Mouse (Mus musculus) MEL (cell line): ENCODE measurements at regions not wholly inside any gene's neighbourhood (a gene's known extent, or its start where the extent isn't known, plus 50 kb on each side); places are given as distances from the start of the nearest gene placed in this dataset.

Experiments
- DNase-seq: peaks from one replicate; pipeline ENCODE4 v3.0.0; 2011; ENCODE audit warnings: low read depth, low spot score
- H3K27ac ChIP-seq: 2 replicates; pipeline ENCODE4 v1.5.1; 2012; ENCODE audit warnings: low read depth, mild to moderate bottlenecking, control low read depth, low read length, moderate library complexity; ENCODE audit not compliant: control insufficient read depth
- H3K27me3 ChIP-seq, 2 experiments: fragments of 150-350 bp in 1 of 2; sonication (generic) in 1 of 2; 2 replicates each; pipeline ENCODE4 v1.6.1; 2012; ENCODE audit warnings: low read length in 2 of 2, mild to moderate bottlenecking in 2 of 2, improper control_type of control experiment in 1 of 2, moderate library complexity in 1 of 2; ENCODE audit not compliant: insufficient read depth in 2 of 2, control insufficient read depth in 1 of 2
- H3K36me3 ChIP-seq, 2 experiments: 2 replicates each; pipeline ENCODE4 v1.6.1; 2012 to 2014; ENCODE audit warnings: low read length in 2 of 2, improper control_type of control experiment in 1 of 2, inconsistent platforms in 1 of 2, mild to moderate bottlenecking in 1 of 2; ENCODE audit not compliant: insufficient read depth in 2 of 2, control insufficient read depth in 1 of 2
- H3K4me1 ChIP-seq, 2 experiments: fragments of 150-350 bp in 1 of 2; sonication (generic) in 1 of 2; 2 replicates each; pipeline ENCODE4 v1.6.1; 2012; ENCODE audit warnings: low read length in 2 of 2, improper control_type of control experiment in 1 of 2, mild to moderate bottlenecking in 1 of 2; ENCODE audit not compliant: insufficient read depth in 2 of 2, control insufficient read depth in 1 of 2
- H3K4me3 ChIP-seq, 2 experiments: fragments of 150-350 bp in 1 of 2; sonication (generic) in 1 of 2; 2 replicates each; pipeline ENCODE4 v1.5.1; 2012; ENCODE audit warnings: low read depth in 2 of 2, low read length in 2 of 2, mild to moderate bottlenecking in 2 of 2, moderate library complexity in 2 of 2, control low read depth in 1 of 2, improper control_type of control experiment in 1 of 2; ENCODE audit not compliant: control insufficient read depth in 1 of 2, insufficient read depth in 1 of 2
- H3K79me2 ChIP-seq: 2 replicates; pipeline ENCODE4 v1.6.1; 2012; ENCODE audit warnings: mild to moderate bottlenecking, low read length, moderate library complexity; ENCODE audit not compliant: control insufficient read depth, poor library complexity, insufficient read depth
- H3K9ac ChIP-seq: 2 replicates; pipeline ENCODE4 v1.6.1; 2012; ENCODE audit warnings: low read depth, mild to moderate bottlenecking, control low read depth, low read length, moderate library complexity; ENCODE audit not compliant: control insufficient read depth, poor library complexity, severe bottlenecking
- H3K9me3 ChIP-seq: fragments of 150-350 bp; sonication (generic); replicated peaks from 2 replicates; pipeline ENCODE4 v1.6.1; 2012; ENCODE audit warnings: mild to moderate bottlenecking, low read length, improper control_type of control experiment, moderate library complexity; ENCODE audit not compliant: insufficient read depth
- BHLHE40 ChIP-seq: IDR thresholded peaks from 2 replicates; pipeline ENCODE4 v1.6.1; 2012; ENCODE audit warnings: low read depth, mild to moderate bottlenecking, inconsistent platforms, low read length, improper control_type of control experiment, borderline replicate concordance
- CHD1 ChIP-seq: IDR thresholded peaks from 2 replicates; pipeline ENCODE4 v1.6.1; 2012; ENCODE audit warnings: low read depth, mild to moderate bottlenecking, inconsistent platforms, low read length, improper control_type of control experiment
- CHD2 ChIP-seq: IDR thresholded peaks from 2 replicates; pipeline ENCODE4 v1.6.1; 2011; ENCODE audit warnings: low read length, improper control_type of control experiment
- CTCF ChIP-seq, 3 experiments: IDR thresholded peaks in 2 of 3; conservative IDR thresholded peaks in 1 of 3; 2 replicates each; pipeline ENCODE4 v1.5.1; 2011 to 2012; ENCODE audit warnings: low read length in 3 of 3, low read depth in 2 of 3, mild to moderate bottlenecking in 2 of 3, improper control_type of control experiment in 1 of 3, inconsistent platforms in 1 of 3, mixed read lengths in 1 of 3, moderate library complexity in 1 of 3; ENCODE audit not compliant: control insufficient read depth in 1 of 3, insufficient read depth in 1 of 3, poor library complexity in 1 of 3, severe bottlenecking in 1 of 3
- E2F4 ChIP-seq: IDR thresholded peaks from 2 replicates; pipeline ENCODE4 v1.6.1; 2011; ENCODE audit warnings: low read depth, low read length, improper control_type of control experiment, borderline replicate concordance
- ELF1 ChIP-seq: IDR thresholded peaks from 2 replicates; pipeline ENCODE4 v1.6.1; 2014; ENCODE audit warnings: low read depth, mild to moderate bottlenecking, inconsistent platforms, low read length, improper control_type of control experiment, moderate library complexity
- ETS1 ChIP-seq: IDR thresholded peaks from 2 replicates; pipeline ENCODE4 v1.6.1; 2012; ENCODE audit warnings: low read depth, mild to moderate bottlenecking, inconsistent platforms, low read length, improper control_type of control experiment, moderate library complexity
- GABPA ChIP-seq: IDR thresholded peaks from 2 replicates; pipeline ENCODE4 v1.6.1; 2012; ENCODE audit warnings: low read depth, mild to moderate bottlenecking, inconsistent platforms, low read length, improper control_type of control experiment, moderate library complexity
- JUND ChIP-seq: IDR thresholded peaks from 2 replicates; pipeline ENCODE4 v1.6.1; 2011; ENCODE audit warnings: low read depth, mild to moderate bottlenecking, improper control_type of control experiment, low read length
- MAFK ChIP-seq: IDR thresholded peaks from 2 replicates; pipeline ENCODE4 v1.6.1; 2011; ENCODE audit warnings: low read depth, mild to moderate bottlenecking, low read length, improper control_type of control experiment, borderline replicate concordance
- MAX ChIP-seq: IDR thresholded peaks from 2 replicates; pipeline ENCODE4 v1.6.1; 2011; ENCODE audit warnings: low read length, improper control_type of control experiment
- MAZ ChIP-seq: IDR thresholded peaks from 2 replicates; pipeline ENCODE4 v1.6.1; 2012; ENCODE audit warnings: low read depth, mild to moderate bottlenecking, inconsistent platforms, low read length, improper control_type of control experiment
- MXI1 ChIP-seq: IDR thresholded peaks from 2 replicates; pipeline ENCODE4 v1.6.1; 2011; ENCODE audit warnings: mild to moderate bottlenecking, low read depth, low read length, improper control_type of control experiment
- MYB ChIP-seq: IDR thresholded peaks from 2 replicates; pipeline ENCODE4 v1.6.1; 2011; ENCODE audit warnings: mild to moderate bottlenecking, low read depth, low read length, improper control_type of control experiment
- MYC ChIP-seq: IDR thresholded peaks from 2 replicates; pipeline ENCODE4 v1.6.1; 2011; ENCODE audit warnings: low read depth, mild to moderate bottlenecking, low read length, improper control_type of control experiment, moderate library complexity
- NELFE ChIP-seq: IDR thresholded peaks from 2 replicates; pipeline ENCODE4 v1.6.1; 2011; ENCODE audit warnings: low read depth, low read length, improper control_type of control experiment
- NRF1 ChIP-seq: IDR thresholded peaks from 2 replicates; pipeline ENCODE4 v1.6.1; 2014; ENCODE audit warnings: low read depth, mild to moderate bottlenecking, inconsistent platforms, low read length, improper control_type of control experiment, moderate library complexity; ENCODE audit not compliant: poor library complexity, insufficient read depth, severe bottlenecking
- POLR2A ChIP-seq, 2 experiments: IDR thresholded peaks; 2 replicates each; pipeline ENCODE4 v1.6.1; 2011 to 2012; ENCODE audit warnings: low read length in 2 of 2, mild to moderate bottlenecking in 2 of 2, control low read depth in 1 of 2, improper control_type of control experiment in 1 of 2, low read depth in 1 of 2, moderate library complexity in 1 of 2; ENCODE audit not compliant: control insufficient read depth in 1 of 2, insufficient read depth in 1 of 2, poor library complexity in 1 of 2
- POLR2AphosphoS2 ChIP-seq: IDR thresholded peaks from 2 replicates; pipeline ENCODE4 v1.6.1; 2011; ENCODE audit warnings: low read length, improper control_type of control experiment
- POLR2AphosphoS5 ChIP-seq: IDR thresholded peaks from 2 replicates; pipeline ENCODE4 v1.6.1; 2012; ENCODE audit warnings: low read depth, borderline replicate concordance, mild to moderate bottlenecking, inconsistent platforms, low read length, moderate library complexity, mixed read lengths
- RAD21 ChIP-seq: IDR thresholded peaks from 2 replicates; pipeline ENCODE4 v1.6.1; 2011; ENCODE audit warnings: mild to moderate bottlenecking, low read depth, low read length, improper control_type of control experiment
- RCOR1 ChIP-seq: IDR thresholded peaks from 2 replicates; pipeline ENCODE4 v1.6.1; 2012; ENCODE audit warnings: low read depth, mild to moderate bottlenecking, inconsistent platforms, low read length, improper control_type of control experiment
- SMC3 ChIP-seq: IDR thresholded peaks from 2 replicates; pipeline ENCODE4 v1.6.1; 2011; ENCODE audit warnings: low read depth, low read length, improper control_type of control experiment
- UBTF ChIP-seq: IDR thresholded peaks from 2 replicates; pipeline ENCODE4 v1.6.1; 2012; ENCODE audit warnings: low read depth, mild to moderate bottlenecking, inconsistent platforms, low read length, improper control_type of control experiment, moderate library complexity, borderline replicate concordance; ENCODE audit not compliant: insufficient read depth
- USF1 ChIP-seq: IDR thresholded peaks from 2 replicates; pipeline ENCODE4 v1.6.1; 2014; ENCODE audit warnings: low read depth, mild to moderate bottlenecking, inconsistent platforms, low read length, improper control_type of control experiment, moderate library complexity
- USF2 ChIP-seq, 2 experiments: IDR thresholded peaks; 2 replicates each; pipeline ENCODE4 v1.6.1; 2011 to 2012; ENCODE audit warnings: improper control_type of control experiment in 2 of 2, low read length in 2 of 2, borderline replicate concordance in 1 of 2, inconsistent platforms in 1 of 2, low read depth in 1 of 2, mild to moderate bottlenecking in 1 of 2; ENCODE audit not compliant: insufficient read depth in 1 of 2
- ZC3H11A ChIP-seq: IDR thresholded peaks from 2 replicates; pipeline ENCODE4 v1.6.1; 2012; ENCODE audit warnings: low read depth, mild to moderate bottlenecking, inconsistent platforms, low read length, improper control_type of control experiment

GRCm38 (mm10) chr5:42364116-42364515 lies 296.4 kb downstream of the Gm16223 start:
- no peak for DNase-seq
- H3K36me3 ChIP-seq, result no peaks in the 10 kb centered on the region
- no peaks in the 10 kb centered on the region for H3K4me1 ChIP-seq
- no peak overlapping the region for H3K27ac ChIP-seq
- no peak overlapping the region for H3K4me3 ChIP-seq
- H3K27me3 ChIP-seq, result no peaks in the 10 kb centered on the region
- no peak for TF ChIP-seq USF2 (IDR thresholded peaks at IDR 0.05; ENCODE audit: borderline replicate concordance in 1 of 2, insufficient read depth in 1 of 2, low read depth in 1 of 2, low read length in 2 of 2)
- no peak for TF ChIP-seq ELF1
- no peak for TF ChIP-seq CTCF (IDR thresholded peaks at IDR 0.05 in 2 of 3, conservative IDR thresholded peaks at IDR 0.05 in 1 of 3; ENCODE audit: control insufficient read depth in 1 of 3, insufficient read depth in 1 of 3, low read depth in 2 of 3, low read length in 3 of 3, poor library complexity in 1 of 3, severe bottlenecking in 1 of 3)
- no peak for TF ChIP-seq MAZ
- no peak for TF ChIP-seq NELFE
- TF ChIP-seq GABPA, result no peak
- H3K79me2 ChIP-seq, result no peaks in the 10 kb centered on the region
- H3K9me3 ChIP-seq, result no peaks in the 10 kb centered on the region
- no peak overlapping the region for H3K9ac ChIP-seq

- H3K9ac ChIP-seq, result no peak overlapping the region
- H3K36me3 ChIP-seq, result no peaks in the 10 kb centered on the region
- H3K9me3 ChIP-seq, result no peaks in the 10 kb centered on the region
- H3K4me3 ChIP-seq, result no peak overlapping the region
- DNase-seq, result no peak
- TF ChIP-seq MXI1, result no peak
- TF ChIP-seq MYB, result no peak
- TF ChIP-seq POLR2AphosphoS2, result no peak
- TF ChIP-seq NRF1, result no peak
- no peak for TF ChIP-seq SMC3
- no peak for TF ChIP-seq POLR2AphosphoS5
- TF ChIP-seq MAX, result no peak
- TF ChIP-seq BHLHE40, result no peak
- TF ChIP-seq GABPA, result no peak
- no peak for TF ChIP-seq MAFK
- no peak for TF ChIP-seq POLR2A (IDR thresholded peaks at IDR 0.05; ENCODE audit: control insufficient read depth in 1 of 2, insufficient read depth in 1 of 2, low read depth in 1 of 2, low read length in 2 of 2, poor library complexity in 1 of 2)
- H3K79me2 ChIP-seq, result no peaks in the 10 kb centered on the region
- no peak overlapping the region for H3K27ac ChIP-seq
- no peaks in the 10 kb centered on the region for H3K27me3 ChIP-seq
- H3K4me1 ChIP-seq, result no peaks in the 10 kb centered on the region
Observed at GRCm38 (mm10) chr5:42387959-42388358, 320.2 kb downstream of the Gm16223 start.

GRCm38 (mm10) chr5:42396695-42397094 lies 328.9 kb downstream of the Gm16223 start:
- H3K9ac ChIP-seq, result no peak overlapping the region
- H3K27me3 ChIP-seq, result no peaks in the 10 kb centered on the region
- no peaks in the 10 kb centered on the region for H3K9me3 ChIP-seq
- no peaks in the 10 kb centered on the region for H3K79me2 ChIP-seq
- no peaks in the 10 kb centered on the region for H3K4me1 ChIP-seq
- no peak overlapping the region for H3K27ac ChIP-seq
- DNase-seq, result no peak
- no peak overlapping the region for H3K4me3 ChIP-seq
- H3K36me3 ChIP-seq, result no peaks in the 10 kb centered on the region
- TF ChIP-seq UBTF (no peak), ZC3H11A (no peak), GABPA (no peak), USF1 (no peak), SMC3 (no peak), CTCF (IDR thresholded peaks at IDR 0.05 in 2 of 3, conservative IDR thresholded peaks at IDR 0.05 in 1 of 3; ENCODE audit: control insufficient read depth in 1 of 3, insufficient read depth in 1 of 3, low read depth in 2 of 3, low read length in 3 of 3, poor library complexity in 1 of 3, severe bottlenecking in 1 of 3) (no peak), E2F4 (no peak), MYC (no peak), CHD2 (no peak), RCOR1 (no peak), ETS1 (no peak), JUND (no peak), RAD21 (no peak), POLR2AphosphoS5 (no peak), CHD1 (no peak), MXI1 (no peak)
